Mouse (Mus musculus) layer of hippocampus, postnatal 36 days (tissue): ENCODE measurements around the gene Rbbp8nl. TPM values are rescaled to one million over a fixed set of nuclear protein-coding genes. Genes with fewer than 3 reads are reported as not detected.

Experiments used
- microRNA-seq, 2 experiments: library from miRNA; unstranded; fragments of <30 nt; microRNA quantifications; one replicate each; pipeline ENCODE4 v1.2.0; 2021
- total RNA-seq, 2 experiments: library from RNA; stranded (reverse); gene quantifications; 2 replicates each; pipeline ENCODE4 v1.2.3; 2021

Rbbp8nl gene
- total RNA-seq, 2 experiments from 2014 or later, result not detected

Small RNAs within 50 kb of the gene (microRNA-seq; reads per million reads assigned to microRNA genes)
- gene Mir3091, result 0 to 0.21 reads per million in 2 experiments

Other genes starting within 250 kb of the Rbbp8nl start
- 100 to 1,000 TPM; 164 to 173 TPM for gene Psma7, start 247.4 kb downstream of the Rbbp8nl start, total RNA-seq
- 10 to 100 TPM; 42.2 to 43.7 TPM for gene Ss18l1, start 247.4 kb downstream of the Rbbp8nl start, total RNA-seq
- 10 to 100 TPM; 18.3 to 25.3 TPM for gene Mtg2, start 219.3 kb downstream of the Rbbp8nl start, total RNA-seq
- 10 to 100 TPM; 42.8 to 44.2 TPM for gene Hrh3, start 185.4 kb downstream of the Rbbp8nl start, total RNA-seq
- gene Osbpl2, start 170.6 kb downstream of the Rbbp8nl start, total RNA-seq, result 10 to 100 TPM; 46.0 to 46.8 TPM
- gene Adrm1, start 118.4 kb downstream of the Rbbp8nl start, total RNA-seq, result 100 to 1,000 TPM in 1 of 2 experiments, 10 to 100 TPM in 1; 96.9 to 103 TPM
- gene Lama5, start 64.0 kb downstream of the Rbbp8nl start, total RNA-seq, result 10 to 100 TPM in 1 of 2 experiments, 1 to 10 TPM in 1; 6.5 to 11.0 TPM
- gene Rps21, start 32.5 kb downstream of the Rbbp8nl start, total RNA-seq, result 100 to 1,000 TPM; 665 to 743 TPM
- 10 to 100 TPM; 29.9 to 32.1 TPM for gene Cables2, start 16.4 kb downstream of the Rbbp8nl start, total RNA-seq
- not detected for gene Gata5, start 44.8 kb upstream of the Rbbp8nl start, total RNA-seq
- 1 to 10 TPM in 1 of 2 experiments, under 1 TPM in 1; 0.87 to 2.6 TPM for gene Slco4a1, start 166.4 kb upstream of the Rbbp8nl start, total RNA-seq
- 1 to 10 TPM; 2.5 to 3.3 TPM for gene Ntsr1, start 210.1 kb upstream of the Rbbp8nl start, total RNA-seq